ENCODE assay signal across 8 mouse cellular contexts in genomic region chr2:181458411-181459152, GRCm38 (mm10). TPM values are rescaled to one million over a fixed set of nuclear protein-coding genes. Genes with fewer than 3 reads are reported as not detected.
DNase-seq lines count a peak whose midpoint lies in the region; ATAC-seq lines count a peak whose summit lies in the region.

No protein-coding gene starts in this region.

- peak; percentile 61 for ATAC-seq in forebrain, embryonic 14.5 days
- 0 out of 2 replicates have a peak, but pooled peaks have one; percentile 1 for ATAC-seq in hindbrain, embryonic 15.5 days (ENCODE audit: low FRiP score, low read depth)
- ATAC-seq in liver, embryonic 12.5 days, result no peak
- ATAC-seq in neural tube, embryonic 11.5 days (ENCODE audit: insufficient read depth, low FRiP score, low TSS enrichment), result no peak; the same call in none of the 2 replicates

- DNase-seq in retina, embryonic 14.5 days (ENCODE audit: low spot score), result peak; percentile 57
- no peak for DNase-seq in retina, postnatal 1 day
- peak; percentile 75 for DNase-seq in cerebellum, adult 11-12 months
- DNase-seq in forebrain, embryonic 14.5 days (ENCODE audit: low spot score), result peak; percentile 21
- peak; percentile 46 for DNase-seq in neural tube, embryonic 11.5 days (ENCODE audit: low spot score)
- peak; percentile 13 for DNase-seq in urinary bladder, postnatal 14 days (ENCODE audit: low spot score)

- H3K27me3 ChIP-seq in forebrain, embryonic 14.5 days (replicated peaks; ENCODE audit: control insufficient read depth, insufficient read depth, low read length), result peaks cover 23% of the 10 kb centered on the region
- no peaks in the 10 kb centered on the region; the same call in 1 of the 2 replicates for H3K27me3 ChIP-seq in hindbrain, embryonic 15.5 days
- H3K27me3 ChIP-seq in liver, embryonic 12.5 days (replicated peaks), result peaks cover 7% of the 10 kb centered on the region; the same call in 1 of the 2 replicates
- no peaks in the 10 kb centered on the region for H3K27me3 ChIP-seq in neural tube, embryonic 11.5 days (ENCODE audit: control insufficient read depth, insufficient read depth, low read length)

- H3K36me3 ChIP-seq in forebrain, embryonic 14.5 days (ENCODE audit: control insufficient read depth, insufficient read depth, low read length), result no peaks in the 10 kb centered on the region
- H3K36me3 ChIP-seq in hindbrain, embryonic 15.5 days, result no peaks in the 10 kb centered on the region
- peaks cover 4% of the 10 kb centered on the region; the same call in 1 of the 2 replicates for H3K36me3 ChIP-seq in liver, embryonic 12.5 days
- no peaks in the 10 kb centered on the region for H3K36me3 ChIP-seq in neural tube, embryonic 11.5 days (ENCODE audit: control insufficient read depth, insufficient read depth, low read length)

- H3K9ac ChIP-seq in forebrain, embryonic 14.5 days (ENCODE audit: low read length), result peak overlapping the region; percentile 81
- H3K9ac ChIP-seq in hindbrain, embryonic 15.5 days, result peak overlapping the region; percentile 84
- peak overlapping the region; percentile 97 for H3K9ac ChIP-seq in liver, embryonic 12.5 days
- peak overlapping the region; percentile 86 for H3K9ac ChIP-seq in neural tube, embryonic 11.5 days (ENCODE audit: low read length)

- H3K27ac ChIP-seq in forebrain, embryonic 14.5 days (ENCODE audit: low read depth, low read length), result no peak overlapping the region; the same call in 1 of the 2 replicates
- peak overlapping the region; percentile 72 for H3K27ac ChIP-seq in hindbrain, embryonic 15.5 days (replicated peaks)
- peak overlapping the region; percentile 91 for H3K27ac ChIP-seq in liver, embryonic 12.5 days
- H3K27ac ChIP-seq in neural tube, embryonic 11.5 days (ENCODE audit: low read depth, low read length), result peak overlapping the region; percentile 82

- peak overlapping the region; percentile 90 for H3K4me3 ChIP-seq in forebrain, embryonic 14.5 days (ENCODE audit: low read depth, low read length)
- H3K4me3 ChIP-seq in hindbrain, embryonic 15.5 days, result peak overlapping the region; percentile 81
- peak overlapping the region; percentile 99 for H3K4me3 ChIP-seq in liver, embryonic 12.5 days
- H3K4me3 ChIP-seq in neural tube, embryonic 11.5 days (ENCODE audit: low read depth, low read length), result peak overlapping the region; percentile 97

- H3K4me1 ChIP-seq in forebrain, embryonic 14.5 days (ENCODE audit: control insufficient read depth, insufficient read depth, low read length), result peaks cover 4% of the 10 kb centered on the region; the same call in 1 of the 2 replicates
- peaks cover 40% of the 10 kb centered on the region for H3K4me1 ChIP-seq in hindbrain, embryonic 15.5 days (replicated peaks)
- H3K4me1 ChIP-seq in liver, embryonic 12.5 days, result peaks cover 71% of the 10 kb centered on the region
- H3K4me1 ChIP-seq in neural tube, embryonic 11.5 days (ENCODE audit: control insufficient read depth, insufficient read depth, low read length), result peaks cover 7% of the 10 kb centered on the region

- no peaks in the 10 kb centered on the region for H3K9me3 ChIP-seq in forebrain, embryonic 14.5 days (replicated peaks; ENCODE audit: control insufficient read depth, low read length)
- H3K9me3 ChIP-seq in hindbrain, embryonic 15.5 days, result no peaks in the 10 kb centered on the region
- H3K9me3 ChIP-seq in liver, embryonic 12.5 days (replicated peaks), result no peaks in the 10 kb centered on the region
- no peaks in the 10 kb centered on the region for H3K9me3 ChIP-seq in neural tube, embryonic 11.5 days (ENCODE audit: control insufficient read depth, low read length)

- under 1% methylated on average over 50 of the region's 72 CpGs for WGBS in forebrain, embryonic 14.5 days
- WGBS in hindbrain, embryonic 15.5 days, result under 1% methylated on average over 55 of the region's 72 CpGs
- WGBS in liver, embryonic 12.5 days (ENCODE audit: insufficient replicate concordance), result under 1% methylated on average over 71 of the region's 72 CpGs
- 1% methylated on average over 65 of the region's 72 CpGs for WGBS in neural tube, embryonic 11.5 days

- peak overlapping the region; percentile 99 for H3K4me2 ChIP-seq in forebrain, embryonic 14.5 days (ENCODE audit: low read length)
- H3K4me2 ChIP-seq in hindbrain, embryonic 15.5 days, result peak overlapping the region; percentile 98
- H3K4me2 ChIP-seq in liver, embryonic 12.5 days, result peak overlapping the region; percentile 100
- peak overlapping the region; percentile 99 for H3K4me2 ChIP-seq in neural tube, embryonic 11.5 days (ENCODE audit: low read depth)

RNA-seq across cellular contexts. Expression of gene Zbtb46, which starts 0.6 kb away (rescaled TPM):
- 7.6 and 8.6 TPM in 2 replicates for polyA plus RNA-seq in forebrain, embryonic 14.5 days (2014; fragmentation: Nextera tagmentation; extraction: Ambion mirVana)
- 21.4 and 21.6 TPM in 2 replicates for polyA plus RNA-seq in hindbrain, embryonic 15.5 days (2015; fragmentation: Nextera tagmentation; extraction: Ambion mirVana)
- polyA plus RNA-seq in liver, embryonic 12.5 days (2016; fragmentation: Nextera tagmentation; extraction: Ambion mirVana), result 15.5 and 16.9 TPM in 2 replicates
- polyA plus RNA-seq in neural tube, embryonic 11.5 days (2014; fragmentation: Nextera tagmentation; extraction: Ambion mirVana), result 20.2 and 21.9 TPM in 2 replicates

RNA-seq across cellular contexts. Expression of gene Abhd16b, which starts 34.4 kb away (rescaled TPM):
- not detected in 2 replicates for polyA plus RNA-seq in forebrain, embryonic 14.5 days (2014; fragmentation: Nextera tagmentation; extraction: Ambion mirVana)
- polyA plus RNA-seq in hindbrain, embryonic 15.5 days (2015; fragmentation: Nextera tagmentation; extraction: Ambion mirVana), result 0.17 TPM in 1 of 2 replicates, not detected in the other
- polyA plus RNA-seq in liver, embryonic 12.5 days (2016; fragmentation: Nextera tagmentation; extraction: Ambion mirVana), result 0.12 TPM in 1 of 2 replicates, not detected in the other
- 0.22 TPM in 1 of 2 replicates, not detected in the other for polyA plus RNA-seq in neural tube, embryonic 11.5 days (2014; fragmentation: Nextera tagmentation; extraction: Ambion mirVana)

RNA-seq across cellular contexts. Expression of gene Tpd52l2, which starts 38.4 kb away (rescaled TPM):
- 143 and 151 TPM in 2 replicates for polyA plus RNA-seq in forebrain, embryonic 14.5 days (2014; fragmentation: Nextera tagmentation; extraction: Ambion mirVana)
- 117 and 118 TPM in 2 replicates for polyA plus RNA-seq in hindbrain, embryonic 15.5 days (2015; fragmentation: Nextera tagmentation; extraction: Ambion mirVana)
- polyA plus RNA-seq in liver, embryonic 12.5 days (2016; fragmentation: Nextera tagmentation; extraction: Ambion mirVana), result 93.4 and 95.8 TPM in 2 replicates
- polyA plus RNA-seq in neural tube, embryonic 11.5 days (2014; fragmentation: Nextera tagmentation; extraction: Ambion mirVana), result 141 and 142 TPM in 2 replicates

Comparison
In these comparisons a context has a peak if more than half of its experiments do, and no peak if none do; other contexts are left out.
1. ATAC-seq: peak in forebrain, embryonic 14.5 days (single experiment) and hindbrain, embryonic 15.5 days (single experiment); none in liver, embryonic 12.5 days (single experiment) and neural tube, embryonic 11.5 days (single experiment).
2. Peak in every context shown above with its lines, with median percentiles within 50 percentile points of each other: H3K4me2 ChIP-seq, H3K4me3 ChIP-seq and H3K9ac ChIP-seq.